8 mouse cellular contexts compared by ENCODE assay signal in the genomic region with DNA sequence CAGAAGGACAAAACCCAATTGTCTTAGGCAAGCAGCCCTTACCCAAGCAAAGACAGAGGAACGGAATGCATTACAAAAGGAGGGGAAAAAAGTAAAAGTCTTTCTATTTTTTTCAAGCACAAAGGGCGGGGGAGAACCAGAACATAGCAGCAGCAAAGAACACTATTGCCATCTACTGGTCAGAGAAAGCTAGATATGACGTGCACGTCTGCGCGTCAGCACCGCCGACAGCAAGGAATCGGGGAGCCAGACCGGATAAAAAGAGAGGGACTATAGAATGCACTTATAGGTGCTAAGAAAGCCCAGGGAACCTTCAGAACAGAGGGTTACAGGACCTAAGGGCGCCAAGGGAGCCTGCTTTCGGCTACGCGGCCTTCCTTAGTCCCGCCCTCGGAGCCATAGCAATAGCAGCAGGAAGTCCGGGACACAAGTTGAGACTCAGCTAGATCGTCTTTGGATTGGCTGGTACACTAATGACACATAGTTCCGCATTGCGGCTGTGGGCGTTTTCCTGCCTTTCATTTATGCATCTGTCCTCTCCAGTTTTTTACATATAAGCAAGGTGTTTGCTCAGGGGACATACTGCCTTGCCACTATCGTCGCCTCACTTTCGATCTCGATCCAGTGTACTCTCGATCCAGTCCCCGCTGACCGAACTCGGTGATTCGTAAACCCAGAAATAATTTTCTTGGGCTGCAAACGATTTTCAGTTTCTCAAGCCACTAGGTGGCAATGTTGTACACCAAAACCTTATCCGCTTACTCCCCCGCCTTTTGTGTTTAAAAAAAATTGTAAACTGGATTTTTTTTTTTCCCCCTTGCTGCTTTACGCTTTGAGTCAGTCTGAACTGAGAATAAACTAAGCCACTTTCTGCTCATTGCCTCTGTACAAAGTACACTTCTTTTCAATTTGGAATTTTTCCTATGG. TPM values are rescaled to one million over a fixed set of nuclear protein-coding genes. Genes with fewer than 3 reads are reported as not detected.
DNase-seq lines count a peak whose midpoint lies in the region; ATAC-seq lines count a peak whose summit lies in the region.

No protein-coding gene starts in this region.

- under 1% methylated on average over 34 of the region's 34 CpGs for WGBS in hindbrain, embryonic 14.5 days

- no peaks in the 10 kb centered on the region for H3K36me3 ChIP-seq in hindbrain, embryonic 14.5 days (replicated peaks; ENCODE audit: control insufficient read depth, insufficient read depth)

- H3K4me1 ChIP-seq in hindbrain, embryonic 14.5 days (replicated peaks; ENCODE audit: control insufficient read depth, insufficient read depth, low read length) = no peaks in the 10 kb centered on the region

- ATAC-seq in hindbrain, embryonic 14.5 days (ENCODE audit: low FRiP score) = peak; percentile 97

- peak; percentile 87 for DNase-seq in NIH3T3 (ENCODE audit: low read depth)
- peak; percentile 92 to 93 for DNase-seq in cerebellum, postnatal 10 days
- DNase-seq in frontal cortex, postnatal 14 days (ENCODE audit: low spot score in 2 of 2) = peak; percentile 81 to 84
- peak; percentile 95 for DNase-seq in hindbrain, embryonic 14.5 days (ENCODE audit: low spot score)
- DNase-seq in layer of hippocampus, postnatal 36 days = peak; percentile 80 to 89
- DNase-seq in lung, postnatal 36 days = peak; percentile 95
- peak; percentile 96 for DNase-seq in retina, postnatal 1 day
- DNase-seq in urinary bladder, adult 18-20 months (ENCODE audit: low spot score in 2 of 2) = peak; percentile 46 to 84

- peak overlapping the region; percentile 33 for H3K4me2 ChIP-seq in hindbrain, embryonic 14.5 days (replicated peaks)

- H3K27ac ChIP-seq in hindbrain, embryonic 14.5 days = peak overlapping the region; percentile 95

- no peaks in the 10 kb centered on the region for H3K27me3 ChIP-seq in hindbrain, embryonic 14.5 days (ENCODE audit: control insufficient read depth, insufficient read depth, low read length)

- H3K9me3 ChIP-seq in hindbrain, embryonic 14.5 days (ENCODE audit: control insufficient read depth, low read length) = no peaks in the 10 kb centered on the region

- H3K9ac ChIP-seq in hindbrain, embryonic 14.5 days = peak overlapping the region; percentile 64

- peak overlapping the region; percentile 42 for H3K4me3 ChIP-seq in hindbrain, embryonic 14.5 days (replicated peaks; ENCODE audit: low read length)

RNA-seq across cellular contexts. Expression of a gene that starts 19.2 kb away (rescaled TPM):
- 74.2 and 76.6 TPM in 2 replicates for polyA plus RNA-seq in hindbrain, embryonic 14.5 days (2014; fragmentation: Nextera tagmentation; extraction: Ambion mirVana)
- 10 to 100 TPM; 40.6 to 51.4 TPM for total RNA-seq in layer of hippocampus, postnatal 36 days (2021)

Comparison
In these comparisons a context has a peak if more than half of its experiments do, and no peak if none do; other contexts are left out.
1. Peak in every context shown above with its lines: DNase-seq, ATAC-seq, H3K4me3 ChIP-seq and H3K27ac ChIP-seq.